Mouse (Mus musculus) regulatory T cell (primary cell): ENCODE data around the gene Rassf4.

Source experiments
- in situ Hi-C: fragments of 300-600 bp; cut with MboI, MseI; formaldehyde crosslinking; loops from one replicate; pipeline ENCODE4 v1.15.1; 2025; ENCODE audit warnings: high pct_unique_total_duplicates

Rassf4 gene

GRCm38 (mm10) chr6:116673471-116674282, at the start of gene Rassf4:
Gene Rassf4 (minus strand): TSS chr6:116673952.
- in situ Hi-C loops = no loop called here

GRCm38 (mm10) chr6:116718920-116719319, 45.2 kb upstream of the Rassf4 start:
- in situ Hi-C loops = no loop called here

- in situ Hi-C loops = no loop called here
Measured at GRCm38 (mm10) chr6:116718361-116718760, 44.6 kb upstream of the Rassf4 start.

- in situ Hi-C loops = no loop called here
Measured at GRCm38 (mm10) chr6:116717851-116718250, 44.1 kb upstream of the Rassf4 start.

DNA sequence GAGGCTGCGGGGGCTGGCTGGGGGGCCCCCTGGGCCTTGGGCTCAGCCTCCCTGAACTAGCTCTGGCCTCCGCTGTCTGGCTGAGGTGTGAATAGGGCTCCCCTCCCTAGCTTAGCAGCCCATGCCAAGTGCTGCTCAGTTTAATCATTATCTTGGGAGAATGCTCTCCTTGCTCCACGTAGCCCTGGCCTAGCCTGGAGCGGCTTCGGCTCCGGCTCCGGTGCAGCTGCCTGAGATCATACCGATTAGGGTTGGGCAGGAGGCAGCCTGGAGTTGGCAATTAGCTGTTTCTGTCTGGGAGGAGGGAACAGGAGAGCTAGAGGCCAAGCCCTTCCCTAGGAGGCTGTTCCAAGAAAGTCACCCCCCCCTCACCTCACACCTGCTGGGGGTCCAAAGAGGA, 42.9 kb upstream of the Rassf4 start, which contains the start of gene Tmem72:
Gene Tmem72 (minus strand): TSS at position 248 of the 400 bp plus-strand sequence.
- in situ Hi-C loops = no loop called here

- in situ Hi-C loops = no loop called here
Measured at GRCm38 (mm10) chr6:116715166-116715565, 41.4 kb upstream of the Rassf4 start.

DNA sequence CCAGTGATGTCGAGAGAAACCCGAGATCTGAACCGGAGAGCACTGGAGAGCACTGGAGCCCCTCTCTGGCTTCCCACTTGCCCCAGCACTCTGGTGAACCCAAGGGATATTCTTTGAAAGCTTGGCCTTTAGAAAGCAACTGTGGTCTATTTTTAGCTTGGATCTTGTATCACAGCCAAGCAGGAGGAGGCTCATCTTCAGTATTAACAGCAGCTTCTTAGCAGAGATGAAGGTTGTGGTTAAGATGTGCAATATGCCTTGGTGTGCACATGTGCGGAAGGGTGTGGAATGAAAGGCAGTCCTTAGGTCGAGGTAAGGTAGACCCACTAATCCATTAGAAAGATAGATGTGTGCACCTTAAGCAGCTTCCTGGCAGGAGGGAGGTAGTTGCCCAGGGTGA, 40.8 kb upstream of the Rassf4 start:
- in situ Hi-C loops = no loop called here

DNA sequence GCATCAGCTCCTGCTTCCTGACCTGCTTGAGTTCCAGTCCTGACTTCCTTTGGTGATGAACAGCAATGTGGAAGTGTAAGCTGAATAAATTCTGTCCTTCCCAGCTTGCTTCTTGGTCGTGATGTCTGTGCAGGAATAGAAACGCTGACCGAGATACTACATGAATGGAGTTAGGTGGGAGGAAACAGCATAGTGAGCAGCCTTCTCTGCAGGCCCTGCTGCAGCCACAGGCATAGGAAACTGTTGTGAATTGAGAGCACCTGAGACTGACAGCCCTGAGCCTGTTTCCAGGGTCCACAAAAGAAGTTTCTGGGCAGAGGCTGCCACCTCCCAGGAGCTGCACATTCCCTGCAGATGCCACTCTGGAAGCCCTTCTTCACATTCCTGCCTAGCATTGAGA, 40.2 kb upstream of the Rassf4 start:
- in situ Hi-C loops = no loop called here

DNA sequence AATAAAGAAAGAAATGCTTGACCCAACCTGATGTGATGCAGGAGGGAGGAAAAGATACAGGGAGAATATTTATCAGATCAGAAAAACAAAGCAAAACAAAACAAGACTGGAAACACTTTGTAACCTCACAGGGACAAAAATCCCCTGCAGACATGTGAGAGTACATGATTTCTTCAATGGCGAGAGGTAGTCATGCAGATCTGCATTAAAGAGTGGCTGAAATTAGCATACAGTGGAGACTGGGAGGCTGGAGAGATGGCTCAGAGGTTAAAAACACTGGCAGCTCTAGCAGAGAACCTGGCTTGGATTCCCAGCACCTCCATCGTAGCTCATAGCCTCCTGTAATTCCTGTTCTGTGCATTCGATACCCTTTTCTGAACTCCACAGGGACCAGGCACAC, 38.8 kb upstream of the Rassf4 start:
- in situ Hi-C loops = no loop called here

DNA sequence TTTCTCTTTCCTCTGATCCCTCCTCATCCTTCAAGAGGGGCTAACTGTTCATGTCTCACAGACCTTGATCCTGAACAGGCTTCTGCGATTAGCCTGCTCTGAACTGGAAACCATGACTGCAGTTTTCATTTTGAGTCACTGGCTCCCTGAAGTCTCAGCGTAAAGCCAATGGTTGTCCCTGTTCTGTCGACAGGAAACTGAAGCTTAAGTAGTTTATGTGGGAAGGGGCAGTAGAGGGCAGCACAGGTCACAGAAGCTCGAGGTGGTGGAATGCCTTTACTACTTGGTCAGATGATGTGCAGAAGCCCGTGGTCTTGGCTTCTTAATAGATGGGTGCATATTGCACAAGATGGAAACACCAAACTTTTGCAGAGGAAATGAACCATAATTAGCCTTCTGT, 38.3 kb upstream of the Rassf4 start:
- in situ Hi-C loops = no loop called here

GRCm38 (mm10) chr6:116704320-116704719, 30.6 kb upstream of the Rassf4 start:
- in situ Hi-C loops = no loop called here

DNA sequence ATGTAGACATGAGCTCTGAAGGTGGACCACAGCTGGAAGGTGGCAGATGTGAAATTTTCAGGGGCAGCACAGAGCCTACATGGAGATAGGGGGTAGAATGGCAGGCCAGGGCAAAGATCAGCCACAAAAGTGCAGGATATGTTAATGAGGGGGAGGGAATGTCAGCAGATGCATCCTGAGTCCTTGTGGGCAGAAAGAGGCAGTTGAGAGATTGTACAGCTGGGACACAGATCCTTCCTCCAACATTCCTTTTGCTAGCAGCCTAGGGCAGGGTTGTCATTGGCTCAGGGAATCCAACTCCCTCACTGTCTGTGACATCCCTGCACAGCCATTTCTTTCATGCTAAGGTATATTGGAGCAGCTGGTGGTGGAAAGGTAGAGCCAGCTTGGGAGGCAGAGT, 27.1 kb upstream of the Rassf4 start:
- in situ Hi-C loops = no loop called here

- in situ Hi-C loops = no loop called here
Measured at GRCm38 (mm10) chr6:116697896-116698425, 24.2 kb upstream of the Rassf4 start.

DNA sequence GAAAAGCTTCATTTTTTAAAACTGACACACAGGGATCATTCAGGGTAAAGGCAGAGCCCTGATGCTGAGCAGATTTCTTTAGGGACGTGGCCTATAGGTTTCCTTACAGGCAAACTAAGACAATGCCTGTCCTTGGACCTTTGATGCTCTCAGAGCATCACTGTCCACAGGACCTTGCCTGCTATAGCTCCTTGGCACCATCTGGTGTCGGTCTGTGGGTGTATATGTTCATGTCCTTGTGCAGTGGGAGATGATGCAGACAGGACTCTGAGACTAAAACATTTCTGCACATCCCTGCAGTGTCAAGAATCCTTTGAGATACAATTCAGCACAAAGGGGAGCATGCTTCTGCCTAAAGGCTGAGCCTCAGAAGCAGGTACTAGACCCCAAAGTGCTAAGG, 23.7 kb upstream of the Rassf4 start:
- in situ Hi-C loops = no loop called here

GRCm38 (mm10) chr6:116694346-116694745, 20.6 kb upstream of the Rassf4 start:
- in situ Hi-C loops = no loop called here

DNA sequence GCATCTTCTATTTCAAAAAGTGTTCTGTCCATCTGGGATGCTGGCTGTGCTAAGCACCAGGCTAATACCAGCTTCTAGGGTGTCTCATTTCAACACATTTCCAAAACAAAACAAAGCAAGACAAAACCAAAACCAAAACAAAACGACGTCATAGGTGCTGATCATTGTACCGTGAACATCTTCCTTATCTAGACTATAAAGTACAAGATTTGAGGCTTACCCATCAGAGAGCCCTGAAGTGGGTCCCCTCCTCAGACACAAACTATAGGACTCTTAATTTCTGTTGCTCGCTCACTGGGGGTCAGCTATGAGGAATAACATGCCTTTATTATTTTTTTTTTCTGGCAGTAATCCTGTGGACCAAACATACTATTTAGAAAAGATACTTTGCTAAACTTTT, 19.9 kb upstream of the Rassf4 start:
- in situ Hi-C loops = no loop called here

DNA sequence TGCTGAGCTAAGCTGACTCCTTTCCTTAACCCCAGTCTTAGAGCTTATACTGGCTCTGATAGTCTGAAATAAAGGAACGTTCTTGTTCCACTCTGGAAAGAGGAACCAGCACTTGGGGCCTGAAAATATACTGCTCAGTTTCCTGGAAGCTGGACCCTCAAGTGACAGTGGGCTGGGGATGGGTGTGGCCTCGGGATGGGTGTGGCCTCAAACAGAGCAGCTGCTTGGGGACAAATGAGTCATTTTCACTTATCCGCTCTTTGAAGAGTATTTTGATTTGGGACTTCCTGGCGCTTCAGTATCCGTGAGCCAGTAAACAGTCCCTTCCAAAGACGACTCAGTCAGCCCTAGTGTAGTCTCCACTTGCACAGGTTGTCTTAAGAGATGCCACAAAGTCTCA, 8.6 kb upstream of the Rassf4 start:
- in situ Hi-C loops = no loop called here

DNA sequence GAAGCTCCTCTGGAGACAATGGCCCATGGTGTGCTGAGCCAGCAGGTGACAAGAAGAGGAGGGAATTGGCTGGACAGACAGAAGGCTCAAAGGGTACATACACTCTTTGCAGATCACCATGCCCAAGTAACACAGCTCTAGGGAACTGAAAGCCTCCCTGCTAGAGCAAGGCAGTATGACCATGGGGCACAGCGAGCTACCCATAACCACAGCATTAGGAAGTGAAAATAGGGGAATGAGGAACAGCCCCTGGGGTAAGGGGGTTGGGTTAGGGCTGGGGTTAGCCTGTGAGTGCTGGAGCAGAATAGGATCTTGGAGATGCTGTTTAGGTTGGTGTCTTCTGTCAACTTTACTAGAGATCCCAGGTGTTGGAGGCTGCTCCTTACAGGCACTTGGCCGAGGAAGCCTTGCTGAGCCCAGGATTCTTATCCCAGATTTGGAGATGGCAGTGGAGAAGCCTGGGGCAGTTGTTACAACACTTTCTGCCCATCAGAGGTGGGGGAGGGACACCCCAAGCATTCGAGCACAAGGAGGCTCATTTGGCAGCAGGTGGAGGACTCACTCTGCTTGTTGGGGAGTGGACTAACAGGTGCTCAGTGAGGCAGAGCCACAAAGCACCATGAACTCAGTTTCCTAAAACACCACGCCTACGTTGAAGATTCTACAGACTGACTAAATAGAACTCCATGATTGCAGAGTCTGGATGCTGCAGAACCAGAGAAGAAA, 6.0 kb upstream of the Rassf4 start:
- in situ Hi-C loops = no loop called here

DNA sequence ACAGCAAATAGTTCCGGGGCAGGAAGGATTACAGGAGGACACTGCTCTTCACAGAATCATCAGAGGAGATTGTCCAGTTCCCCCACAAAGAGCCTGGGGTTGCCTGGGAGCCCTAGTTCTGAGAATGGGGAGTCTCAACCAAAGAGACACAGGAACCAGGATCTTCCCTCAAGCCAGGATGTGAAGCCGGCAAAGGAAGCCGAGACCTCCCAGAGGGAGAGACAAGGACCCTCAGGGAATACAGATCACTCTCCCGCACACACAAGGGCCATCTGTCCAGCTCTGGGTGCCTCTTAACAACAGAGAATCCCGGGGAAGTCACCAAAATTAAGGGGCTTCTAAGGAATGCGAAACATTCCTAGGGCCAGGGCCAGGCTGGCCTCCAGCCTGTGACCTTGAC, 3.6 kb upstream of the Rassf4 start:
- in situ Hi-C loops = no loop called here

GRCm38 (mm10) chr6:116676355-116676913, 2.7 kb upstream of the Rassf4 start:
- in situ Hi-C loops = no loop called here

DNA sequence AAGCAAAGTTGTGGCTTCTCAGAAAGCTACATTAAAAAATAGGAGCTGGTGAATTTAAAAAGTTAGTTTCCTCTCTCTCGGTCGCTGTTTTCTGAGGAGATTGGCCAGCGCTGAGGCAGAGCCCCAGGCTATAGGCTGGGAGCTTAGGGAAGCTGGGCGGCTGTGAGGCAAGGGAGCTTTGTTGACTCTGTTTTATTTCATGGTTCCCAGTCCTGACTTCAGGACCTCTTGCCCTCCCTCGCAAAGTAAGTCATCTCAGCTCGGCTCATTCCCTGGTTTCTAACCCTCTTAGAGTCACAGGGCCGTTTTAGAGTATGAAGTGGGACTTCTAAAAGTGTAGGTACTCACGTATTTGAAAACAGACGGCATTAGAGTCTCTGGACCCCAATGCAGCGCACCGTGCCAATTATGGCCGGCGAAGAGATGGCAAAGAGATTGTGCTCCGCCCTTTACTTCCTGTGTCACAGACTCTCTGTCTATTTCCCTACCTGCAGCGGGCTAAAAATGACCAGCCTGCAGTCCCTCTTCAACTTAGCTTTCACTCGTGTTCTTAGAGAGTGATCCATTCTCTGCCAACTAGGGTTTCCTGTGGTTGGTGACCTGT, 633 bp upstream of the Rassf4 start:
- in situ Hi-C loops = no loop called here

DNA sequence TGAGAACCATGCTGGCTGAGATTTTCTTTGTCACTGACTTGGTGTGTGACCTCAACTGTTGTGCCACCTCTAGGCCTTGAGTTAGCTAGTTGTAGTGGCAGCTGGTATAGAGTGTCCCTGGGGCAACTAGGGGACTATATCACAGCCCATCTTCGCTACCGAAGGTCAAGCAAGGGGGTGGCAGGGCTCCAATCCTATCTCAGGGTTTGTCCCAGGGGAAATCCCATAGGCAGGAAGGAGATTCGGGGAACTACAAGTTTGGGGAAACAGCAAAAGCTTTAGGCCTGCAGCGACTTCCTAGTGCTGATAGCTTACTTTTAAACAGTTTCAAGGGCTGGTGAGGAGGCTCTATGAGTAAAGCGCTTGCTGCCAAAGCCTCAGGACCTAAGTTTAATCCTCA, 1.4 kb downstream of the Rassf4 start:
- in situ Hi-C loops = no loop called here
